Mouse (Mus musculus) limb, embryonic 14.5 days (tissue): Measurements from ENCODE around the gene Sigmar1. TPM values are rescaled to one million over a fixed set of nuclear protein-coding genes. Genes with fewer than 3 reads are reported as not detected.

Source experiments
- polyA plus RNA-seq, 2 experiments: library from polyadenylated mRNA; depleted of rRNA in 1 of 2; stranded (reverse) in 1 of 2; unstranded in 1 of 2; fragments of >200 nt; fragmentation: Nextera tagmentation in 1 of 2; extraction: Ambion mirVana in 1 of 2; gene quantifications; 2 replicates each; pipeline versions ENCODE4 v1.2.1 to v1.2.3; 2012 to 2014

Gene Sigmar1
- polyA plus RNA-seq, 2 experiments, result 79.2 to 88.9 TPM

Other genes starting within 250 kb of the Sigmar1 start
- 0.76 and 0.78 TPM in 2 replicates for gene 1110017D15Rik, start 238.8 kb downstream of the Sigmar1 start, polyA plus RNA-seq (2012; rRNA removed)
- 0.44 and 0.50 TPM in 2 replicates for gene 1110017D15Rik, start 238.8 kb downstream of the Sigmar1 start, polyA plus RNA-seq (2014; fragmentation: Nextera tagmentation; extraction: Ambion mirVana)
- 13.7 and 19.5 TPM in 2 replicates for gene Fam219a, start 186.6 kb downstream of the Sigmar1 start, polyA plus RNA-seq (2012; rRNA removed)
- gene Fam219a, start 186.6 kb downstream of the Sigmar1 start, polyA plus RNA-seq (2014; fragmentation: Nextera tagmentation; extraction: Ambion mirVana), result 2.4 and 2.6 TPM in 2 replicates
- 0.78 and 0.99 TPM in 2 replicates for gene Dnaic1, start 186.4 kb downstream of the Sigmar1 start, polyA plus RNA-seq (2012; rRNA removed)
- 0.67 TPM in 1 of 2 replicates, not detected in the other for gene Dnaic1, start 186.4 kb downstream of the Sigmar1 start, polyA plus RNA-seq (2014; fragmentation: Nextera tagmentation; extraction: Ambion mirVana)
- 15.6 and 22.3 TPM in 2 replicates for gene Enho, start 115.8 kb downstream of the Sigmar1 start, polyA plus RNA-seq (2012; rRNA removed)
- gene Enho, start 115.8 kb downstream of the Sigmar1 start, polyA plus RNA-seq (2014; fragmentation: Nextera tagmentation; extraction: Ambion mirVana), result 12.5 and 13.1 TPM in 2 replicates
- 34.2 and 43.6 TPM in 2 replicates for gene Cntfr, start 59.1 kb downstream of the Sigmar1 start, polyA plus RNA-seq (2012; rRNA removed)
- 5.3 and 5.4 TPM in 2 replicates for gene Cntfr, start 59.1 kb downstream of the Sigmar1 start, polyA plus RNA-seq (2014; fragmentation: Nextera tagmentation; extraction: Ambion mirVana)
- 247 and 316 TPM in 2 replicates for gene Il11ra1, start 56.2 kb downstream of the Sigmar1 start, polyA plus RNA-seq (2012; rRNA removed)
- 384 and 431 TPM in 2 replicates for gene Il11ra1, start 56.2 kb downstream of the Sigmar1 start, polyA plus RNA-seq (2014; fragmentation: Nextera tagmentation; extraction: Ambion mirVana)
- 59.3 and 67.5 TPM in 2 replicates for gene Rpp25l, start 42.6 kb downstream of the Sigmar1 start, polyA plus RNA-seq (2012; rRNA removed)
- 69.8 and 76.2 TPM in 2 replicates for gene Rpp25l, start 42.6 kb downstream of the Sigmar1 start, polyA plus RNA-seq (2014; fragmentation: Nextera tagmentation; extraction: Ambion mirVana)
- gene Dctn3, start 33.0 kb downstream of the Sigmar1 start, polyA plus RNA-seq (2012; rRNA removed), result 64.2 and 70.1 TPM in 2 replicates
- 99.1 and 101 TPM in 2 replicates for gene Dctn3, start 33.0 kb downstream of the Sigmar1 start, polyA plus RNA-seq (2014; fragmentation: Nextera tagmentation; extraction: Ambion mirVana)
- gene Arid3c, start 25.0 kb downstream of the Sigmar1 start, polyA plus RNA-seq (2012; rRNA removed), result 0.09 and 0.20 TPM in 2 replicates
- 0.29 TPM in 1 of 2 replicates, not detected in the other for gene Arid3c, start 25.0 kb downstream of the Sigmar1 start, polyA plus RNA-seq (2014; fragmentation: Nextera tagmentation; extraction: Ambion mirVana)
- gene Galt, start 929 bp downstream of the Sigmar1 start, polyA plus RNA-seq (2012; rRNA removed), result 83.3 and 119 TPM in 2 replicates
- 39.5 and 43.6 TPM in 2 replicates for gene Galt, start 929 bp downstream of the Sigmar1 start, polyA plus RNA-seq (2014; fragmentation: Nextera tagmentation; extraction: Ambion mirVana)
- gene Ccl27a, start 18.1 kb upstream of the Sigmar1 start, polyA plus RNA-seq (2012; rRNA removed), result 96.6 and 107 TPM in 2 replicates
- 44.9 and 50.9 TPM in 2 replicates for gene Ccl27a, start 18.1 kb upstream of the Sigmar1 start, polyA plus RNA-seq (2014; fragmentation: Nextera tagmentation; extraction: Ambion mirVana)
- 2.8 and 12.6 TPM in 2 replicates for gene Gm21541, start 147.5 kb upstream of the Sigmar1 start, polyA plus RNA-seq (2012; rRNA removed)
- 25.2 TPM in 1 of 2 replicates, not detected in the other for gene Gm21541, start 147.5 kb upstream of the Sigmar1 start, polyA plus RNA-seq (2014; fragmentation: Nextera tagmentation; extraction: Ambion mirVana)
- 3.7 and 5.8 TPM in 2 replicates for gene Gm20878, start 185.4 kb upstream of the Sigmar1 start, polyA plus RNA-seq (2012; rRNA removed)
- gene Gm20878, start 185.4 kb upstream of the Sigmar1 start, polyA plus RNA-seq (2014; fragmentation: Nextera tagmentation; extraction: Ambion mirVana), result 1.6 and 1.8 TPM in 2 replicates
- gene Fam205a4, start 209.9 kb upstream of the Sigmar1 start, polyA plus RNA-seq (2012; rRNA removed), result 0.98 and 1.2 TPM in 2 replicates
- 0.58 and 0.66 TPM in 2 replicates for gene Fam205a4, start 209.9 kb upstream of the Sigmar1 start, polyA plus RNA-seq (2014; fragmentation: Nextera tagmentation; extraction: Ambion mirVana)